Mouse (Mus musculus): ENCODE data around the gene Mab21l2. TPM values are rescaled to one million over a fixed set of nuclear protein-coding genes. Genes with fewer than 3 reads are reported as not detected.
A peak's percentile ranks its signal among the peaks of the same experiment; 100 is the strongest.

Gene Mab21l2
- under 1 TPM; 0.14 to 0.62 TPM for total RNA-seq (2021)

DNA sequence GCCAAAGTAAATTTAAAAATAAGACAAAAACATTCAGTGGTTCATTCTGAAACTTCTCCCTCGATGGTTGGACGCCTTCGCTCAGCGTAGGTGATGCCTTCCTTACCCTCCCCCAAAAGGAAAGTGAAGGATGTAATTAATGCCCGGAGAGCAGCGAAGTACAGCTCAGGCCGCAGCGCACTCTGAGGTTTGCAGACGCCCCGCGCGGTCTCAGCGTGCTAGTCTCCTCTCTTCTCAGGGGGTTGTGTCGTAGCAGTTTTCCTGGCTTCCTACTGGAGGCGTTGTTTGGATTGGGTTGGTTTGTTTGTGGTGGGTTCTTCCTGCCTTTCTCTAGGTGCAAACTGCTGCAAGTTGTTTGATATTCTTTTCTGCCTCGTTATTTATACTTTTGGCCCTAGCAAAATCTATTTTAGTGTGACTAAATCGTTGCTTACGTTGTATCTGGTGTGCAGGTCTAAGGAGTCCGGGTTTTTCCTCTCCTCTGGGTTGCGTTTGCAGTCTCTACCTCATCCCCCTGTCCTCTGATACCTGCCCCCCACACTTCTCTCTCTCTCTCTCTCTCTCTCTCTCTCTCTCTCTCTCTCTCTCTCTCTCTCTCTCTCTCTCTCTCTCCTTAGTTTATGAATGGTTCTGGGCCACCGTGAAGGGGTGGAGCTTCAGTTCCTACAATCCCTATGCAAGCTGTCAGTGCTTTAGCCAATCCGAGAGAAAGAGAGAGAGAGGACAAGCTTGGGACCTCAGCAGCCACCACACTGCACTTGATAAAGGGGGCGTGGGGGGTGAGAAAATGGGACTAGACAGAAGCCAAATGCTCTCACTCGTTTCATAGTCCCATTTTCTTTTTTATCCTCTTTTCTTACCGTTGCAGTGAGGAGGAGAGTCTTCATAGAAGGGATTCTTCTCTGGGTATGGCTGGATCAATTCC is at the start of gene Mab21l2:
Gene Mab21l2, minus strand, starts transcription at position 539 of the 925 bp plus-strand sequence.
- intact Hi-C loops (cut with DNase I) = no loop called here
- DNase-seq = peak; percentile 50

DNA sequence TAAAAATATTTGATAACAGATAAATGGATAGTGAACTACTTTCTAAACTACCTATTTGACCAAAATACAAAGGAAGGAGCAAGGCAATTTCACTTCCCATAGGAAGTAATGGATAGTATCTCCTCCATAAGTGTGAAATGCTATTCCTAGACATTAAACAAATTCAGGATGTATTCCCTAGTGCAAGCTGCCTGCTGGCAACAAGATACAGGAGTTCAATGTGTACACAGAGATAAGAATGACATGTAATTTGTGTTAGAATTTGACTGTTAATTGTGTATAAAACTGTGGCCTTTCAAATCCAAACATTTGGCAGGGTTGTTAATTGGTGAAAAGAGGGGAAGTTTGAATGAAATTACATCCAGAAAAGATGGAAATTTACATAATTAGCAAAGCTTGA is 26.9 kb upstream of the Mab21l2 start:
- DNase-seq = no peak
- intact Hi-C loops (cut with DNase I) = no loop called here

DNA sequence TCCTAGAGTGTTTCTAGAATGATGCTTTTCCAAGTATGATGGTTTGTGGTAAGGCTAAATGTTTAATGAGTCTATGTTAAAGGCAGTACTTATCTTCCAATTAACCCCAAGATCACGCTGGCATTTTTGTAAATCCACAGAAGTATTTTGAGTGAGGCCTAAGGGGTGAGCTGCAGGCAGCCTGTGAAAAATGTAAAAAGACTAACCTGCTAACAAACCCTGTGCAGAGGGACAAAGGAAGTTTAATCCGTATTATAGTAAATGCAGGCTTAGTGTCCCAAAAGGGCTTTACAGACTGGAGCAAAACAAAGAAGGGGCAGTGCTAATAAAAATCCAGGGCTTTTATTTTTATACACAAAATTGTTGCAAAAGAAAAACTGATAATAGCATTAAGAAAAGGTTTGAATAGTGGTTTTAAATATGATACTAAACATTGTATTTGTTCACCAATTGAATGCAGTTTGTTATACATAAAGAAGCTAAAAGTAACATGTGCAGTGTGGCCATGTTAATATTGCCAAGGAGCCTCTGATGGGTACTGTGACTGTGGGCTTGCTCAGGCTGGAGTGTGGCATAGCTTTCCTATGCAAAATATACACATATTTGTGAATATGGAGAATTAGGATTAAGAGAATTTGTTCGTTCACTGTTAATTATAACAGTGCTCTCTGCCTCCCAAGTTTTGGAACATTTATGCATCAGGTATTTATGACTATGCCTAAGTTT is 24.3 kb upstream of the Mab21l2 start:
- intact Hi-C loops (cut with DNase I) = no loop called here
- no peak for DNase-seq

DNA sequence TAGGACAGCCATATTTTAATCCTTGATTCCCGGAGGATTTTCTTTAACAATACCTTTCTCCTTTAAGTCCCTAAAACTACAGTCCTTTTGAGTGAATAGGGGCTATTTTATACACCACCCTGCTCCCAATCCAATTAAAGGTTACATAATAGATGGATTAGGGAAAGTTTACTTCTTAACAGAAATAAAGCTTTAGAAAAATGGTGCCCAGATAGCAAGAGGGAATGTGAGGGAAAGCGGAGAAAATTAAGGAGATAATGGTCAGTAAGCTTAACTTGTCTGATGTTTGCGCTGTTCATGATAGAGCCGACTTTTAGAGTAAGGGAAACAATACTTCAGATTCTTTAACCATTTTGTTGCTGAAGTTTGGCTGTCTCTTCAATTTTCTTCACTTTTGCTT is 23.1 kb upstream of the Mab21l2 start:
- no peak for DNase-seq
- intact Hi-C loops (cut with DNase I) = no loop called here

DNA sequence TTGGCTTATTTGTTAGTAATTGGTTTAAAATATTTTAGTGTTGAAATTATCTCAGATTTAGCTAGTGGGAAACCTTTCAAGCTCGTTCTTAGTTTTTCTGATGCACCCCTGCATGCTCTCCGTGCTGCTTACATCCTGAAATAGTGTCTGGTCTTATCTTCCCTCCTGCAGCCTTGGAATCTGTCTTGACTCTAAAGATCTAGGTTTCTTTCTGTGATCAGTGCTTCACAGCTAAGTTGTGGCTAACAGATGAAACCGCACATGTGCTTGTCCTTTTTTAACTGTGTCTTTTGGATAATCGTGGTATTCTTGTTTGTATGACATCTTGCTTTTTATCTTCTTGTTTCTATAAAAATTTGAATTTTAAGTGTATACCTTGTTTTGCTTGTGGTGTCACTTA is 18.9 kb upstream of the Mab21l2 start:
- intact Hi-C loops (cut with DNase I) = no loop called here
- DNase-seq = no peak

DNA sequence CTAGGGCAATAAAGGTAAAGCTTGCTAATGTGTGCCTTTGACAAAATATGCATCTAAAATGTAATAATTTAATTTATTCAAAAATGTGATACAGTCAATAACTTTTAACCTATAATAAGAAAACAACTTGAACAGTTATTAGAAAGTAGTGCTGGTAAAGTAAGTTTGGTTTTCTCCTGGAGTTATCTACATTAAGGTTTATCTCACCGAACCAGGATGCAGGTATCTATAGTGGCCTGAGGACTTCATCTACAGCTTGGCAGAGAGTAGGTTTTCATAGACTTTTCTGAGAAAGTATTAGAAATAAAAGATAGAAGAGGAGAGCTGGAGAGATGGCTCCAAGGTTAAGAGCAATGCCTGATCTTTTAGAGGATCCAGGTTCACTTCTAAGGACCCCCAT is 13.0 kb upstream of the Mab21l2 start:
- intact Hi-C loops (cut with DNase I) = no loop called here

DNA sequence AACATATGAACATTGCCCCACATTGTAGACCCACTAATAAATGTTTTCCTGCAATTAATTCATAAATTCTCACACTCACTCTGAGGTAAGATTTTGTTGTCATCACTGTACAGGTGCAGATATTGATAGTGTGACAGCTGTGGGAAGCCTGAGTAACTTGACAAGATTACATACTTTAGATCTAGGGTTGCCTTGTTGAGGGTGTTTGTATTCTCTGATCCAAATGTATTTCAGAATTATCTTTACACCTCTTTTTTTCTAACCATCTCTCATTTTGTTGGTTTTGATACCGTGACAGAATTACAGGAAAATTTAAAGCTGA is 12.6 kb upstream of the Mab21l2 start:
- DNase-seq = no peak
- intact Hi-C loops (cut with DNase I) = no loop called here

More for the DNA sequence above, 13.0 kb upstream of the Mab21l2 start:
- no peak for DNase-seq

DNA sequence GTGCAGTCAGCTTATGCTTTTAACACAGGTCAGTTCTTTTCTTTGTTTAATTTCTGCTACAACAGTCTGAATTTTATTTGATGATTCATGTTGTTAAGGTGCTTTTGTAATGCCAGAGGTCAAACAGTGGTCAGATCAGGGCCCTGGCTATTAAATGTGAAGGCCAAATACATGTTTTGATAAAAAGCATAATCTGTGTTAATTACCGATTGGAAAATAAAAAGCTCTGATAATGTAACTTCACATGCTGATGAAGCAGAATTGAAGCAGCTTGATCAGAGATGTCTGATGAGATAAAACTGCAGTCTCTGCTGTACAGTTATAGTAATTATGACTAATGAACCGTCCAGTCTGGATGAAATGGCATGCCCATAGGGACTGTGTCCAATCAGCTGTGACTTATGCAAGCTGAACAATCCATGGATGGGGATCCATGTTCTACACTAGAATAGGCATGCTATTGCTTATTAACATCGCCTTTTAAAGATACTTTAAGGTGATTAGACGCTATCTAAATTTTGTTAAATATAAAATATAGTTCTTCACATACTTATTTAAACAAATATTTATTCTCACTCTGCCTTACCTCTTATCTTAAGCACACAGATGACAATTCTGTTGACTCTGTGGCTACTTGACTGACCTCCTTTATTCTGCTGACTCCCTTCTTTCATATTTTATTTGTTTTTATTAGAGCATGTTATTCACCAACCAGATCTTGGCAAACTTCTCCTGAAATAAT is 12.0 kb upstream of the Mab21l2 start:
- intact Hi-C loops (cut with DNase I) = no loop called here
- no peak for DNase-seq

DNA sequence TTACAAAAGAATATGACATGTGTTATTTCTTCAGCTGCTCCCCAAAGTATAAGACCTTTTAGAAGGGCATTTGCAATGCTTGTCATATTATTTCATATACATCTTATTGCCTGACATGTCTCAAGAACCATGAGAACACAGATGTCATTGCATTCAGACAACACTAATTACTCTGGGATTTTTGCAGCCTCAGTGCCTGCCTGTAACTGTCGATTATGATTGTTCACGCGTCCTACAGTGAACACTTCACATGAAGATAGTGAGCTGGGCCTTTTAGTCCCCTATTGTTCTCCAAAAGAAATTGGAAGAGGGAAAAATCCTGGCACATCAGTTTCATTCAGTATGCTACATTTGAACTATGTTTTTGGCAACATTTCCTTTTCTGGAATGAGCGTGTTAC is 11.2 kb upstream of the Mab21l2 start:
- intact Hi-C loops (cut with DNase I) = no loop called here

DNA sequence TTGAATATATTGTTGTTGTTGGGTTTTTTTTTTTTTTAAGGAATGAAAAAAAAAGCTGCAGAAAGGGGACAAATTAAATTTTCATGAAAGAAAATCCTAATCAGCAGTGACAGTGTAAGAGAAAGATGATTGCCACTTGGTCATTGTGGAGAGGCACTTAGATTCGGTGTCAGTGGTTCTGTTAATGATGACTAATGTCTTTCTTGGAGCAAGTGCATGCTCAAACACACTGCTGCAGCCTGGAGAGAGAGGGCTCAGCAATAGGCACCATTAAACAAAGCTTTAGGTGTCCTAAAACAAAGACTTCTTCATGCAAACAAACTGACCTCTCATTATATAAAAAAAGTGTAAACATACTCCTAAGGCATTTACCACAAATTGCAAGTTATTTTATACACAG is 10.5 kb upstream of the Mab21l2 start:
- intact Hi-C loops (cut with DNase I) = no loop called here
- DNase-seq = no peak

More for the DNA sequence above, 11.2 kb upstream of the Mab21l2 start:
- DNase-seq = no peak

DNA sequence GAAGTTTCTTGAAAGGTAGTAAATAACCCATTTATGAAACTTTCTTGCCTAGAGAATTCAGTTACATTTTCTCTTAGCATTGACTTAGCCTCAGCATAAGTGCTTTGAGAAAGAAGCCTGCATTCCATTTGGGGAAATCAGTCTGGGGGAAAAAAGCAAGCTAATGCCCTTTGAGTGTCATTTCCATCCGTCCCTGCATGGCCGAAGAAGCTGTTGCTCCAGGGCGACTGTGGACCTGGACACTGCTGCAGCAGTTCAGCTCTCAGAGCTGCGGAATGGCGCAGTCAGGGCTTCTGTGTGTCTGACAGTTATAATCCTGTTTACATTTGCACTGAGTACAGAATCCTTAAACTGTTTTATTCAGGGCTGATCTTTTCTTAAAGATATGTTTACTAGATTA is 3.7 kb upstream of the Mab21l2 start:
- intact Hi-C loops (cut with DNase I) = no loop called here
- no peak for DNase-seq

DNA sequence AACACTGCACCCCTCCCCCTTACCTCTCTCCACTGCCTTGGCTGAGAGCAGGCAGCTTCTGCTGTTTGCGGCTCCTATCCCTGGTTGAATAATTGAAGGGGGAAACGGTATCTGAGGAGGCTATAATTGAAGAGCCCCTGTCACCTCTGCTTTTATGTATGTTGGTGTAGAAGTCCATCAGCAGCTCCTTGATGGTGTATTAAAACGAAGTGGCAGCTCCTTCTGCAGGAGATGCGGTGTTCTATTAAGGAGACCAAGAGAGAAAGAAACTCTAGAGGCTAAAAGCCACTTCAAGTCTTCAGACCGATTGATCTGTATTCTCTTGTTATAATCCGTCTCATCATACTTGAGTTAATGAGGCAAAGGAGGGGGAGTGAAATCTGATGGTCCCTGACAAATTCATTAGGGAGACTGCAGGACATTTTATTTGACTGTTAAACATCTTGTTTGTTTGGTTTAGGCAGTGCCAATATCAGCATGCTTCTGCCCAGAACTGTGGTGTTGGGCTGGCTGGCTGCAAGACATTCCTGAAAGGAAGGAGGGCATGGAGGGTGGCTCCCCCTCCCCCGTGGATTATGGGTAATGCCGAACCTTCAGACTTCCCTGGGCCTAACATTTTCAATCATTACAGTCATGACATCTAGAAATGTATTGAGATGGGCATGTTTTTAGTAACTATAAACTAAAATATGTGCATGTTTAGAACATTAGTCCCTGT is 2.7 kb upstream of the Mab21l2 start:
- DNase-seq = peak; percentile 25

DNA sequence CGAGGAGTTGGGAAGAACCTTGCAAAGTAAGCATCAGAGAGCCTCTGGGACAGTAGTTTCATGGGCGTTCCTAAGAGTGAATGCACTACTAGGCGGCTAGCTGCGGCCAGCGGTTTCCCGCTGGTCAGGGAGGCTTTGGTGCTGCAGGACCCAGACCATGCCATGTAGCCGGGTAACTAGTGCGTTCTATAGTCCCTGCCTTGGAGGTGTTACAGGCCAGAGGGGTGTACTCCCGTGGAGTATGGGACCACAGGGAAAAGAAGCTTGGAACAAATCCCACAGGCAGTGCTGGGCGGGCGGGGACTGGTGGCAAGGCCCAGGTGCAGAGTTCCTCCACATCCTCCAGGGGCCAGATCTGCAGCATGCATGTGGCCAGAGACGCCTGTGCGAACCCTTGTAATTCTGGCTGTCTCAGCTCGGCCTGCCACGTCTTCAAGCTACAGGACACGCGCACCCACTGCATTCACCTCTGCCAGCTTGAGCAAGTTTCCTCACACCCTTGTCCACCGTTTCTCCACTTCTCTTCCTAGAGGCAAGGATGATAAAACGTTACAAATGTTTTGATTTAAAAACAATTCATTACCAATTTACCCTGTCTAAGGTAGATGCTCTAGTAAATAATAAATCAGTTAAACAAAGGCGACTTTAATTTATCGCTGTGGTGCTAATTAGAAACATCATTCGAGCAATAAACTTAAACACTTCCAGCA is 2.0 kb upstream of the Mab21l2 start:
- peak; percentile 22 for DNase-seq
- intact Hi-C loops (cut with DNase I) = no loop called here

More for the DNA sequence above, 2.7 kb upstream of the Mab21l2 start:
- intact Hi-C loops (cut with DNase I) = no loop called here

DNA sequence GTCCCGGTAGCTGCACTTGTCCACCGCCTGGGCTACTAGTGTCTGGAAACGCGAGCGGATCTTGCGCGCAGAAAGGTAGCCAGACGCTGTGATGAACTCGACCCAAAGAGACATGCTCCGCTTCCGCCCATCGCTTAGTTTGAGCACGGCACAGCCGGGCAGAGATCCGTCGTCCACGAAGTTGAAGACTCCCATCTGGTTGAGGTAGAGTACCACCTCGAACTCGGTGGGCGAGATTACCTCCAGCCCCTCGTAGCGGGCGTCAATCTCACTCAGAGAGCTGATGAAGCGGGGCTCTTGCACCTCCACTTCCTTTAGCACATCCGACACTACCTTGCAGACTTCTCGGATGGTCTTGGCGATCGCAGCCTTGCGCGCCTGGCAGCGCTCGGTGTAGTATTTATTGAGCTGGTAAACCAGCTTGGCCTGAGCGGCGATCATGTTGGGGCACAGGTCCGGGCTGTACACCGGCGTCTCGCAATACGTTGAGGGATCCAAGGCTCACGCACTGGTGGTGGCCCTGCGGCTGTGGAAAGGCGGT is 1.1 kb downstream of the Mab21l2 start:
- intact Hi-C loops (cut with DNase I) = no loop called here
- peak; percentile 17 for DNase-seq

DNA sequence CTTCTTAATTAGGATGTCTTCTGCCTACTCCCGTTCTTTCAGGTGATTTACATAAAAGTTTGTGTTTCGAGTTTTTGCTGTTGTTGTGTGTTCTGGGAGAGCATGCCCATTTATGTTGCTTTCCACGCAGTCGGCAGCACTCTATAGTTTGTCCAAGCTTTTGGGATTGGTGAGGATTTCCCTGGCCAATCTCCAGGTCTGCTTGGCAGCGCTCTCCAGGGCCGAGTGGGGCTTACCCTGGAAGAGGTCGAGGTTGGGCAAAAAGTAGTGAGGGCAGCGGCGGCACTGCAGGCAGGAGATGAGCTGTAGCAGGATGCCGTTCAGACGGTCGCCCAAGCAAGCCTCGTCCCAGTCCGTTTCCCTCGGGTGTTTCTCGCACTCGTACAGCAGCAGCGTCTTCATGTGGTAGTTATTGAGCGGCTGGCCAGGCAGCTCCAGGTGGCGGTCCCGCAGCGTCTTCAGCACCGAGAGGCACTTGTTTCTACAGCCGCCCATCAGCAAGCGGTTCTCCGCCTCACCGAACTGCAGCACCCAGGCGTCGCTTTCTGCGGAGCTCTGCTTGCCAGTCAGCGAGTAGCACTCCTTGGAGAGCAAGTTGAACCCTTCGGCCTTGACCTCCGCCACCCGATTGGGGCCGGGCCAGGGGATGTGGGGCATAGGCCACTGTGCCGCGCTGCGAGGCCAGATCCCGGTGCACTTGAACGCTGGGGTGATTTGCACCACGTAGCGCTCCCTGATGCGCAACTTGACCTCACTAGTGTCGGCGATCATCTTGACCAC is 1.8 kb downstream of the Mab21l2 start:
- peak; percentile 81 for DNase-seq
- intact Hi-C loops (cut with DNase I) = no loop called here

DNA sequence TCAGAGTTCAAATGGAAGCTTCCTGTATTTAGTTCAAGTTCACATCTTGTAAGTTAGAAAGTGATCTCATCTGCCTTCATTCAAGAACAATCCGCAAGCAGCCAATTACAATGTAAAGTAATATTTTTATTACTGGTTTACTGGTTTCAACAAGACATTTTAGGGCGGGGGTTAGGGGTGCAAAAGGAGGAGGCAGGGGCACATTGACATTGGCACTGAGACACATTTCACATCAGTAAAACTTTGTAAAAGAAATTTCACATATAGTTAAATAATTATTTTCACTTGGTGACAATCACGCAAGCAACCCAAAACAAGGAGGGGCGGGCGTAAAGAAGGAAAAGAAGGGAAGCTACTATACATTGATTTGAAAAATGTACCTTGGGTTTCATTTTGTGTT is 2.5 kb downstream of the Mab21l2 start:
- DNase-seq = no peak
- intact Hi-C loops (cut with DNase I) = no loop called here

DNA sequence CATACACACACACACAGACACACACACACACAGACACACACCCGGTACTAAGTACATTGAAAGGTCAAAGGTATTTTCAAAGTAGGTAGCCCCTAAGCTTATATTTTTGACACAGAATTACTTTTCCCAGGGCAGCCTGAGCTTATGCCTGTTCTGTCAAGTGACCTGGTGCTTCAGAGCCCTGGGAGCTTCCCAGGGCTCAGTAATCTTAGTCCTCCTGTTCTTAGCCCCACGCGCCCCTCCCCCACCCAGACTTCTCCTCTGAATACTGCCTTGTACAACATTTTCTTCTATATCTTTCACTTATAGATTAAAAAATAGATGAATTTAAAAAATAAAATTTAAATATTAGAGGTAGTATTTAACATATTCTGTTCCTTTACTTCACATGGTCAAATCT is 3.6 kb downstream of the Mab21l2 start:
- intact Hi-C loops (cut with DNase I) = no loop called here
- peak; percentile 55 for DNase-seq

DNA sequence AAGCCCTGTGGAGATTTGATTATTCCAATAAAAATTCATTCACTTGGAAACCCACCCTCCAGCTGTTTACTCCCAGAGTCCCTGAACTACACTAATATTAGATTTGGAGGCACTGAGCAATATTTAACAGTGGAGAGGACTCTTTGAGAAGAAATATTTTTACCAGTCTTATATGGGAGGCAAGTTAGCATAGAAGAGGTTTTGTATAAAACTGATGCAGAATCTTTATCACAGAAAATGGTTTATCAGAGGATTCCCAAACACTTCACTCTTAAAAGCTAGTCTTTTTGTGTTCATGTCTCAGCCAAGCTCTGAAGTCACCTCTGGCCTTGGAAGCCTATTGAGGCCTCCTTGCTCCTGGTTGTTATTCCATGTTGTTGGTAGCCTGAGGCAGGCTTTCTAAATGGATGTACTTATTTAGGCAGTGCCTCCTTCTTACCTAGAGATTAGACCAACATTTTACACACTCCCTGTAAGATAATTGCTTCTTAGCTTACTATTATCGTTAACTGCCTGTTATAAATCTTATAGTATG is 6.5 kb downstream of the Mab21l2 start:
- no peak for DNase-seq
- intact Hi-C loops (cut with DNase I) = no loop called here

DNA sequence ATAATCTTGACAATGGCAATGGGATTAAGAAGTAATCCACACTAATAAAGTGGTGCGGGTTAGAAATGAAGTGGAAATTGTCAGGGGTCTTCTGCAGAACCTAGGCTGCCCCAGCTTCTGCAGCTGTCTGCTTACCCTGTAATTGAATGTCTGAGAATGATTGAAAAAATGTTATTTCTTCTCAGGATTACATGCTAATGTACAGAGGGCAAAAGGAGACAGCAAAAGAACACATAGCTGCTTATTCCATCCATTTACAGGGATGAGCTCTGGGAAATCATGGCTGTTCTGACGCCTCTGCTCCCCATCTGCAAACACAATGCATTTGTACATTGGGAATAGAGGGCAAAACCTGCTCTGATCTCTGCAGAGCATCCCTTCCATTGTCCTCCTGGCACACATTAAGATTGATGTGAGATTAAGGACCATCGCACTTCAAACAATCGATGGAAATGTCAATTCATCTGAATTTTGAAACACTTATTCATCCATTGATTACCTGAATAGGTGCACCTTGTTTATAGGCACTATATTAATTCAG is 7.3 kb downstream of the Mab21l2 start:
- DNase-seq = no peak
- intact Hi-C loops (cut with DNase I) = no loop called here

Data from left cerebral cortex, postnatal 4 days (tissue).